In genomic region chr1:62587536-62587935, GRCm38 (mm10) we compare ENCODE assay signal across 20 mouse cellular contexts.
DNase-seq lines count a peak whose midpoint lies in the region.
"Had no signal": no experiment of that assay in that cellular context is flagged by ENCODE, and none has a peak within 500 bp of the region (broad histone marks: within the 10 kb centered on the region; RNA-seq: fewer than 3 reads in every experiment).

No protein-coding gene starts in this region.

- intact Hi-C loops in left cerebral cortex, postnatal 4 days (cut with DNase I): no loop called here

- H3K27ac ChIP-seq in heart, embryonic 10.5 days: no peak overlapping the region
- H3K27ac ChIP-seq: embryonic facial prominence, embryonic 12.5 days; embryonic facial prominence, embryonic 15.5 days; hindbrain, embryonic 12.5 days; hindbrain, embryonic 15.5 days had no signal

- no peak overlapping the region for H3K4me3 ChIP-seq in heart, embryonic 10.5 days
- H3K4me3 ChIP-seq: embryonic facial prominence, embryonic 12.5 days; embryonic facial prominence, embryonic 15.5 days; hindbrain, embryonic 12.5 days; hindbrain, embryonic 15.5 days had no signal

- 91% methylated on average over 6 of the region's 6 CpGs for WGBS in heart, embryonic 10.5 days

- H3K9me3 ChIP-seq in heart, embryonic 10.5 days: no peaks in the 10 kb centered on the region
- H3K9me3 ChIP-seq: embryonic facial prominence, embryonic 12.5 days; embryonic facial prominence, embryonic 15.5 days; G1E; hindbrain, embryonic 12.5 days; hindbrain, embryonic 15.5 days had no signal

- H3K4me1 ChIP-seq in heart, embryonic 10.5 days: peaks cover 18% of the 10 kb centered on the region

- H3K27me3 ChIP-seq in heart, embryonic 10.5 days (ENCODE audit: insufficient read depth, poor library complexity, severe bottlenecking): no peaks in the 10 kb centered on the region
- H3K27me3 ChIP-seq: CH12.LX; embryonic facial prominence, embryonic 12.5 days; embryonic facial prominence, embryonic 15.5 days; hindbrain, embryonic 12.5 days; hindbrain, embryonic 15.5 days; Patski had no signal

- DNase-seq in cerebellum, postnatal 14 days: peak; percentile 51 to 56
- DNase-seq in cerebellum, adult 11 months: no peak
- peak; percentile 13 for DNase-seq in heart, embryonic 10.5 days (ENCODE audit: low spot score)
- DNase-seq in heart, adult 18-20 months: no peak
- DNase-seq in layer of hippocampus, adult 9-11 months: peak; percentile 14
- no peak for DNase-seq in layer of hippocampus, adult 18-20 months (ENCODE audit: low spot score in 2 of 2)
- peak; percentile 26 for DNase-seq in left cerebral cortex, postnatal 4 days
- DNase-seq in left cerebral cortex, adult 11 months (ENCODE audit: low spot score): no peak
- DNase-seq: adrenal gland, postnatal 10 days; adrenal gland, postnatal 36 days; B cell, adult 2 months; gastrocnemius, postnatal 10 days; gastrocnemius, postnatal 36 days had no signal

- no peaks in the 10 kb centered on the region for H3K36me3 ChIP-seq in heart, embryonic 10.5 days
- H3K36me3 ChIP-seq: embryonic facial prominence, embryonic 12.5 days; embryonic facial prominence, embryonic 15.5 days; G1E; hindbrain, embryonic 12.5 days; hindbrain, embryonic 15.5 days had no signal

Comparison
In these comparisons a context has a peak if more than half of its experiments do, and no peak if none do; other contexts are left out.
1. DNase-seq: peak in cerebellum, postnatal 14 days (2 of 2), heart, embryonic 10.5 days (single experiment), layer of hippocampus, adult 9-11 months (single experiment) and left cerebral cortex, postnatal 4 days (single experiment); none in cerebellum, adult 11 months (single experiment), heart, adult 18-20 months (0 of 2), layer of hippocampus, adult 18-20 months (0 of 2) and left cerebral cortex, adult 11 months (single experiment).